Mouse (Mus musculus) splenic B cell, adult 2 months (primary cell): ENCODE data around the gene Dctn1.

Experiments used
- DNase-seq: peaks from one replicate; pipeline ENCODE4 v3.0.0-alpha.2; 2011; ENCODE audit warnings: low read depth, low spot score
- H3K27me3 ChIP-seq: 2 replicates; pipeline ENCODE4 v1.6.1; 2012; ENCODE audit warnings: mild to moderate bottlenecking, low read length, moderate library complexity, mixed read lengths; ENCODE audit not compliant: control insufficient read depth, poor library complexity, insufficient read depth, severe bottlenecking
- H3K36me3 ChIP-seq: 2 replicates; pipeline ENCODE4 v1.6.1; 2012; ENCODE audit warnings: mild to moderate bottlenecking, low read length, moderate library complexity, mixed read lengths; ENCODE audit not compliant: control insufficient read depth, poor library complexity, insufficient read depth, severe bottlenecking

Dctn1 gene

DNA sequence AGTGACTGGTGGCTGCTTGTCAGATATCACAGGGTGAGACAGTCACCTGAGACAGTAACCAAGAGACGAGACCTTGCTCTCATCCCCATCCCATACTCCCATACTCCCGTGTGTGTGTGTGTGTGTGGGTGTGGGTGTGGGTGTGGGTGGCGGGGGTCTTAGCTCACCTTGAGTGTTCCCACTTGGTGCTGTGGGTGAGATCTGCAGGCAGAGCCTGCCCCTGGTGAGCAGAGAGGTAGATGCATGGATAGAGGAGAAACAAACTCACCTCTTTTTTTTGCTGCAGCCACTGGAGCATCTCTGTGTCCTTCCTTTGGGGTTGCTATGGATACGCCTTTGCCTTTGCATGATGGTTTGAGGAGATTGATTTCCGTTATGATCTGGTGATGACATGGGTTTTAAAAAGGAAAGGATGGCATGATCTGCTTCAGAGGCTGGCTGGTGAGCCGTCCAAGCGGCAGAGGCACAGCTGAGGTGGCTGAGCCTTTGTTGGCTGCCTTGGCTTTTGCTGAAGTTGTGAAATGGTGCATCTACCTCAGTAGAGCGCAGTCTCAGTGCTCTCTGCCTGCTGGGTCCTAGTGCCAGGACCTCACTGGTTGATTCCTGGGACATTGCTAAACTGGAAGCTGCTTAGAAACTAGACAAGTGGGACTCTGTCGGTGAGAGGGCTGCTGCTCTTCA is 6.7 kb downstream of the Dctn1 start:
- DNase-seq: no peak
- Histone ChIP-seq H3K36me3 (no peaks in the 10 kb centered on the region), H3K27me3 (no peaks in the 10 kb centered on the region)

DNA sequence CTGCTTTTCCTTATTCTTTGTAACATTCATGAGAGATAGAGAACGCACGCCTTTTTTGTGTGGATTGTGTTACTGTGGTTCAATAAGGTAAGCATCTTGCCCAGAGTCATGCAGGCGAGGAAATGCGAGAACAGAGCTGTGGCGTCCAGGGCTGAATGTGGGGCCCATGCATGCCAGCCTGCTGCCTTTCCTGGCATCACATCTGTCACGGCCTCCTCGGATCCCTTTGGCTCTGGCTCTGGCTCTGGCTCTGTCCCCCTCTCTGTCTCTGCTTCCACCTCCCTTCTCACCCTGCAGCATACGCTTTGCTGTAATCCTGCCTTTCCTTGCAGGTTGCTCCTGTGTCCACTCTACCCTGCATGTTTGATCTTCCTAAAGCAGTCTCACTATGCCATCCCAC is 10.3 kb downstream of the Dctn1 start:
- no peaks in the 10 kb centered on the region for H3K36me3 ChIP-seq

DNA sequence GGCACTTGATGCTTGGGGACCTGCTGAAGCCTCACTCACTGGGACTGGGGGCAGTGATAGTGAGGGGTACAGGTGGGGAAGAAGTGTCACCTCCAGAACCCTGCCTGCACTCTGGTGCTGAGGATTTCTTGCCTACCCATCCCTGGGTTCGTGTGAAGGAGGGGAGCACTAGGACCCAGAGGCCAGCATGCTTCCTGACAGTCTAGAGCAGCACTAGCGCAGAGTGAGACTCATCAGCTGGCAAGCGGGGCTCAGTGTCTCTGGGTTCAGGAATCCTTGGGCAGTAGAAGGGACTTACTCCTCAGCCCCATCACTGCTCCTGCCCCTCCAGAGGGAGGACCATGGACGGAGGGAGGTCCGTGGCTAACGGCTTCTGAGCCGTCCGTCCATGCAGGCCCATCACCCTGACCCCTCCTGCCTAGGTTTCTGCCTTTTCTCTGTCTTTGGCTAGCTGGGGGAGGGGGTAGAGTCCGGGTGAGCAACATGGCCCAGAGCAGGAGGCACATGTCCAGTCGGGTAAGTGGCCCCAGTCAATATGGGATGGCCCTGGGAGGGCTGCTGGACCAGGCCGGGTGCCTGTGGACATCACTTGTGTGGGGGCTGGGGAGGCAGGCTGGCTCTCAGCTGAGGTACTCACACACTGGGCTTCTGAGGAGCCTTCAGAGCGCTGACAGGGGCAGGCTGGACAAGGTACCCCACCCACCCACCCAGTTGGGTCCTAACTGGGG is 13.8 kb downstream of the Dctn1 start:
- H3K36me3 ChIP-seq: peaks cover 1% of the 10 kb centered on the region
- H3K27me3 ChIP-seq: no peaks in the 10 kb centered on the region
- DNase-seq: no peak

More for the DNA sequence above, 10.3 kb downstream of the Dctn1 start:
- H3K27me3 ChIP-seq: no peaks in the 10 kb centered on the region
- DNase-seq: no peak

DNA sequence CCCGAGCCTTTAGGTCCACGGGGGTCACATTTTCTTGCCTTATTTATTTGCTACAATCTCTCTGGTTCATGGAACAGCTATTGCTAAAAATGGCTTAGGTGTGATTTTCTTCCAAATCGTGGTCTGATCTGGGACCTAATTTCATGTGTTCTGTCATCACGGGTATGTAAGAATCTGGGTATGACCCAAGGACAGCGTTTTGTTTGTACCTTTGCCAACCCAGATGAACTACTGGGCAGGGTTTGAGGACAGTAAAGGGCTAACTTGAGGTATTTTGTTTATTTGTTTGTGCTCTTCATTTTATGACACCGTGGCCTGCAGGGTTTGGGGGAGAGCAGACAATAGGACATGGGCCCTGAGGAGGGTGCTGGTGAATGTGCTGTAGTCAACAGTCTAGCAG is 14.9 kb downstream of the Dctn1 start:
- DNase-seq: no peak
- H3K36me3 ChIP-seq: peaks cover 1% of the 10 kb centered on the region
- H3K27me3 ChIP-seq: no peaks in the 10 kb centered on the region

DNA sequence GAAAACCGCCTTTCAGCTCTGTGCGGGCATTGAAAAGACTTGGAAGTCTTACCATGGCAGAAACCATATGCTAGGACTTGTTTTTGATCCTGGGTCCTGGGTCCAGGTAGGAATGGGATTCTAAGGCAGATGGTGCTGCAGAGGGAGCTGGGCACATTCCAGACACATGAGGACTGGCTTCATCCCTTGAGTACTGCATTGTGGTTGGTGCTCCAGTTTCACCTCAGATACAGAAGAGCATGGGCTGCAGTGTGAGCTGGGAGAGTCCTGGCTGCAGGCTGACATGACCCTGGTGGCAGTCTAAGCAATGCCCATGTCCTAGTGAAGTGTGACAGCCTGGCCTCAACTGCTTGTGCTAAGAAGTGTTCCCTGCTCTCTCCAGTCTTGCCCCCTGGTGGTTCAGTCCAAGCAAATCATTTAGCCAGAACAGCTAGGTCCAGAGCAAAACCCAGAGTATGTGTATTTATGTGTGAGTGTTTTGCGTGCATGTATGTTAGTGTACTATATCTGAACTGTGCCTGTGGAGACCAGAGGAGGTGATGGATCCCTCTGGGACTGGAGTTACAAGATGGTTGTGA is 19.2 kb downstream of the Dctn1 start:
- H3K36me3 ChIP-seq: peaks cover 7% of the 10 kb centered on the region
- DNase-seq: no peak
- no peaks in the 10 kb centered on the region for H3K27me3 ChIP-seq

DNA sequence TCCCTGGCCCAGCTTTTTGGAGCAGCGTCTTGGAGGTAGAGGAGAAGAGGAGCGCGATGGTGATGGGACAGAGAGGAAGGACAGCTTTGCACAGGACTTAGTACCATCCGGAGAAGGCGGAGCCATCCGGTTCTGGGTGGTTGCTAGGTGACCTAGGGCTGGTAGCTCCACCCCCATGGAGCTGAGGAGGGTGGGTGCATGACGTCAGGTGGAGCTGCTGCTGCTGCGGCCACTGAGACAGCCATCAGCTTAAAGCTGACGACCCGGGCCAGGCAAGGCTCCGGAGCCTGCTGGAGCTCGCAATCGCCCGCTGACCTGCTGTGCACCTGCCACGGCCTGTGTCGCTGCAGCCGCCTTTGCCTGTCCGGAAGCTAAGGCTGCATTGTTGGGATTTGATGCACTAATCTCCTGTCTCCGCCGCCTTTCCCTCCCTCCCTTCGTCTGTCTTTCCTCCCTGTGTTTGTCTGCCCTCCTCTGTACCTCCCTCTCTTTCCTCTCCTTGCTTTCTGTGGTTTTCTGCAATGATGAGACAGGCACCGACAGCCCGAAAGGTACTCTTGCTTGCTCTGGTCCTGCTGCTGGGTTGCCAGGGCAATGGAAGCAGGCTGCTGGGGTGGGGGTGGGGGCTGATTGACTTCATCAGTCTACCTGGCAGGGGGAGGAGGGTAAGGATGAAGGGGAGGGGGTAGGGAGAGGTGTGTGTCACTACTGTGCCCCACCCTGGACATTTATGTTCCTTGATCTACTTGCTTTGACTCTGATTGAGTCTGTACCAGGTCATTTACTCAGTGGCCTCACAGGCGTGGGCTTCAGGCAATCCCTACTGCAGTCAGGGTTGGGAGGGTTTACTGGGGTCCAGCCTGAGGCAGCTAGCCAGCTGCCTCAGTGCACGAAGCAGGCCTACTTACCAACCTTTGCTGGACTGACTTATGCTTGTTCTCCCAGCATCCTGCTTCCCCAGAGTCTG is 20.5 kb downstream of the Dctn1 start:
- peak; percentile 46 for DNase-seq
- H3K36me3 ChIP-seq: peaks cover 7% of the 10 kb centered on the region
- H3K27me3 ChIP-seq: no peaks in the 10 kb centered on the region

DNA sequence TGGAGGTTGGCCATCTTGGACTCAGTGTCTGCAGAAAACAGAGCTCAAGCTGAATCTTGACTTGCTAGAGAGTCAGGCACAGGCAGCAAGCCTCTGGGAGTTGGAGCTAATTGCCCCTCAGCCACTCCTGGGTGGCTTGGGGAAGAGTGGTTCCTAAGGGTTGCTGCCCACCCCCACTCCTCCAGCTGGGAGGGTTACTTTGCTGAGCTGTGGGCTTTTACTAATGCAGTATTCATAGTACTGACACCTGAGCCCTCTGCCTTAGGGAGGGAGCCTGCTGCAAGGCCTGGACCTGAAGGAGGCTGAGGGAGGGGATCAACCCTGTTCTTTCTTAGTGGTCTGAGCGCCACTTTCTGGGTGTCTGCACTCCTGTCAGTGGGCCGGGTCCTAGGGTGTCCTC is 21.2 kb downstream of the Dctn1 start:
- no peak for DNase-seq
- Histone ChIP-seq H3K36me3 (peaks cover 7% of the 10 kb centered on the region), H3K27me3 (no peaks in the 10 kb centered on the region)

DNA sequence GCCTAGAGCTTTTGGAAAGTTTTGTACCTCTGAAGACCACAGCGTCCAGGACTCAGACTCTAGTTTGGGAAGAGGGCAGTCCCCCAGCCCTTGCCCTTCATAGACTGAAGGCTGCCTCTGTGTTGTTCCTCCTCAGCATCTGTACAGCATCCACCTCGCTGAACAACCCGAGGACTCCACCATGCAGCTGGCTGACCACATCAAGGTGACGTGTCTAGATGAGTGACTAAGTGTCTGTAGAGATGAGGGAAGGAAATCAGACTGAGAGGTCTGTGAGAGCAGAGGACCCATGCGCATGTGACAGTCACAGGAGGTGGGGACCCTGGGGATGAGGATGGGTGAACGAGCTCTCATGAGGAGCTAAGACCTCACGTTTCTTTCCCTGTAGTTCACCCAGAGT is 27.9 kb downstream of the Dctn1 start:
- DNase-seq: no peak
- peaks cover 16% of the 10 kb centered on the region for H3K36me3 ChIP-seq
- no peaks in the 10 kb centered on the region for H3K27me3 ChIP-seq

DNA sequence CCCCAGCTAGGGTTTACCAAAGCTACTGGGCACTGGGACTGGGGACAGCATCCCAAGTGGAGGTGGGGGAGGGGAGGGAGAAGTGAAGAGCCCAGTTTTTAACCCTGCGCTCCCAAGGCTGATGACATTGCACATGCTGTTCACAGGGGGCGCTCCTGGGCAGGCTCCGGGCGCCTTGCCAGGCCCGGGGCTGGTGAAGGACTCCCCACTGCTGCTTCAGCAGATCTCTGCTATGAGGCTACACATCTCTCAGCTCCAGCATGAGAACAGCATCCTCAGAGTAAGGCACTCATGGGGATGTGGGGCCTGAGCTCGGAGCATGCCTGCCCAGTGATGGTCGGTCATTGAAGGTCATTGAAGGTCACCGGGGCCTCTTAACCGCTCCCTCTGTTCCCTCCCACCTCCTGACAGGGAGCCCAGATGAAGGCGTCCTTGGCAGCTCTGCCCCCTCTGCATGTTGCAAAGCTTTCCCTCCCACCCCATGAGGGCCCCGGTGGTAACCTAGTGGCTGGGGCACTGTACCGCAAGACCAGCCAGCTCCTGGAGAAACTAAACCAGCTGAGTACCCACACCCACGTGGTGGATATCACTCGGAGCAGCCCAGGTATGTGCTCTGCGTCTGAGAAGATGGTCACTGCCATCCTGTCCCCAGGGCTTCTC is 31.8 kb downstream of the Dctn1 start:
- H3K36me3 ChIP-seq: peaks cover 10% of the 10 kb centered on the region
- H3K27me3 ChIP-seq: no peaks in the 10 kb centered on the region
- DNase-seq: no peak

DNA sequence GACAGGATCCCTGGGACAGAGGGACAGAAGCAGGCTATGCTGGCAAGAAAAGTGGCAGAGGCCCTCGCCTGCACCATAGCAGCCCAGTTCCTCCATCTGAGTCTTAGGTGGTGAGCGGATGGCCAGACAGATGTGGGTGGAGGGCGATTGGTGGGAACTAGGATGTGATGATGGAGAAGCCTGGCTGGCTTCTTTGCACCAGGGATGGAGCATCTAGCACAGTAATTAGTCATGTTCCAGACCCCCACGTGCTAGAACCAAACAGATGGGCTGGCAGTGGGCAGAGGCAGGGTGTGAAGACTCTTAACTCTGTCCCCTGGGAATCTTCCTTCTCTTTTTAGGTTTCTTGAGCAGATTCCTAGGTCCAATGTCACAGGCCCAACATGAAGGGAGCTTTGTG is 37.6 kb downstream of the Dctn1 start:
- Histone ChIP-seq H3K36me3 (peaks cover under 1% of the 10 kb centered on the region; the same call in 1 of the 2 replicates), H3K27me3 (no peaks in the 10 kb centered on the region)
- no peak for DNase-seq

DNA sequence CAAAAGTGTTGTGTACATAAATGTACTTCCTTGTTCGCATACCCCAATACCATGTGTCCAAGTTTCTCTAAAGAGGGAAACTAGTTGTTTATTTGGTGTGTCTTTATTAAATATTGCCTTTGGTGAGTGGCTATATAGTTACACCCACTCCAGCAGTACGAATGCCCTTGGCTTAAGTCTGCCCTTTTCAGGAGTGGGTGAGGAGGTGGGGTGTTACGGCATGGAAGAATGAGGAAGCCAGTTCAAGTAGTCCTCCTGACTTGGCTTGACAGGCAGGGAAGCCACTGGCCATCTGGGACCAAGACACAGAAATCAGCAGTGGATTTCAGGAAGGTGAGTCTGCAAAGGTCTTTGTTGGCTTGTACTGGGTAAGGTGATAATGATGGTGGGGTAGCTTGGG is 40.1 kb downstream of the Dctn1 start:
- DNase-seq: no peak
- Histone ChIP-seq H3K36me3 (no peaks in the 10 kb centered on the region), H3K27me3 (no peaks in the 10 kb centered on the region)

DNA sequence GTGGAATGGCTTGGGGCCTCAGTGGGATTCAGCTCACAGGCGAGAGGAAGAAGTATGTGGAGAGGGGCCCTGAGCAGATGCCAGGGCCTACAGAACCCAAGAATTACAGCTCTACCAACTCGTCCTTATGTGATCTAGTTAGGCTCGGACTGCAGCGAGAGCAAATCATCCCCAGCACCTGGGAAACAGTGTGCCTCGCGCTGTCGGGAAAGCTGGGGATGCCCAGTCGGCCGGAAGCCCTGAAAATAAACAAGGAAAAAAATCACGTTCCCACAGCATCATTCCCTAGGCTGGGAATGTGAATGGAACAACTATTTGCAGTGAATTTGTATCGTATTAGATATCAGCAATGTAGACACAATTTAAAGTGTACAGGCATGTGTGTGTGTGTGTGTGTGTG is 40.6 kb downstream of the Dctn1 start:
- H3K36me3 ChIP-seq: no peaks in the 10 kb centered on the region
- no peak for DNase-seq
- no peaks in the 10 kb centered on the region for H3K27me3 ChIP-seq

DNA sequence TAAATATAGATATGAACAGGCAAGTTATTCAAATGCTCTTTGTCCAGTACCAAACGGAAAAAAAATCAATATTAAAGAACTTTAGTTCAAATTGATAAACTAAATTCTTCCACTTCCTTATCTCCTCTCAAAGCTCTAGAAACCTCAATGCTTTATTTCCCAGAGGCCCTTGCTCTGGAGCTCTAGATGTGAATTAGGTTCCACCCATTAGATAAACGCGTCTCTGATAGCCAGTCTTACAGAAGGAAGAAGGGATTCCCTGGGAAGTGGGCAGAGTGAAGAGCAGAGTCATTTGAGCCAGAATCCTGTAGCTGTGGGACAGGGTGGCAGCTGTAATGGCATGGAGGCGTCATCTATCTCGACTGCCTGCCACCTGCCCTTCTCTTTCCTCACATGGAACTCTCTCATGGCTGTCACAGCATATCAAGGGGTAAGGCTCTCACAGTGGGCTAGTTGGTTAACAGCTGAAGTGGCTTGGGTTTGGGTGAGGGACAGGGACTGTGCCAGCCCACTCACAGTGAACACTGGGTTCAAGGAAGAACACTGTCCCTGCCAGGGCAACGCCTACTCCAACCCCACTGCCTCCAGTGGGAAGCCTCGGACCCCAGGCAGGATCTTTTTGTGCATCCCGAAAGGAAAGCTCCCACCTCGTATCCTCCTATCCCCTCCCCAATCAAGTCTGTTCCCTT is 41.8 kb downstream of the Dctn1 start:
- Histone ChIP-seq H3K36me3 (no peaks in the 10 kb centered on the region), H3K27me3 (no peaks in the 10 kb centered on the region)
- no peak for DNase-seq

DNA sequence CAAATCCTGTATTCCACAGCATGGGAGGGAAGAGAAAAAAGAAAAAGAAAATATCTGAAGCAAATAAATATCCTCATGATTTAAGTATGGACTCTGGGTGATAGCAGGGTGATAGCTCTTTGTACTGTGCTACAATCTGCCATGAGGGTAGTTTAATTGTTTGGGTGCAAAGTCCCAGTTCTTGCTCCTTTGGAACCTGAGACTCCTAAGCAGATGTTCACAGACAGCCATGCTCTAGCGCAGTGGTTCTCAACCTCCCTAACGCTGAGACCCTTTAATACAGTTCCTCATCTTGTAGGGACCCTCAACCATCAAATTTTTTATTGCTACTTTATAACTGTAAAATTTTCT is 42.3 kb downstream of the Dctn1 start:
- H3K27me3 ChIP-seq: no peaks in the 10 kb centered on the region
- no peaks in the 10 kb centered on the region for H3K36me3 ChIP-seq
- no peak for DNase-seq
